Mouse (Mus musculus): ENCODE results near the gene Ubl4b.

- no peak for TF ChIP-seq CTCF (IDR thresholded peaks at IDR 0.05; ENCODE audit: low read depth, low read length)
- TF ChIP-seq POLR2A (IDR thresholded peaks at IDR 0.05; ENCODE audit: borderline replicate concordance, low read depth, low read length), result no peak
Observed at GRCm38 (mm10) chr3:107503716-107504115, 51.2 kb downstream of the Ubl4b start.
